Mouse (Mus musculus): ENCODE data around the gene Prrg3.

DNA sequence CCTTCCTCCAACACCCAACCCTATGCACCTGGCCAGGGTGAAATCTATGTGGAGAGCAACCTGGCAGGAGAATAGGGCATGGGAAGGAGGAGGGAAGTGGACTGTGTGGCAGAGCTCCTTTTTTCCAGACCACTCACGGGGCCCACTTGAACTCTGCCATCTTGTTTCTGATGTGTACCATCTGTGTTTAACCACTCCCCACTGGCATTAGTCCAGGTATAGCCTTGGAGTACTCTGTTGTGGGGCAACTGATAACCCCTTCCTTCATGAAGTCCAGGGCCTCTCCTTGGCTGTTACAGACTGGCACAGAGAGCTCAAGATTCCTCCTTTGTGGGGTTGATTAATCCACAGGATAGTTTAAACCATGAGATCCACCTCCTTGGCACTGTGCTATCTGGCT lies 5.8 kb downstream of the Prrg3 start:
- TF ChIP-seq CTCF (IDR thresholded peaks at IDR 0.05; ENCODE audit: low read depth, low read length) (no peak), EP300 (IDR thresholded peaks at IDR 0.05; ENCODE audit: insufficient read depth, low read depth, low read length) (no peak), POLR2A (IDR thresholded peaks at IDR 0.05; ENCODE audit: insufficient read depth, low read length) (no peak)

All from ES-Bruce4 (cell line).